Mouse (Mus musculus): ENCODE results near the gene Il6ra. TPM values are rescaled to one million over a fixed set of nuclear protein-coding genes. Genes with fewer than 3 reads are reported as not detected.

Il6ra gene
- total RNA-seq, 2 experiments from 2014 or later = 5.9 to 6.1 TPM

DNA sequence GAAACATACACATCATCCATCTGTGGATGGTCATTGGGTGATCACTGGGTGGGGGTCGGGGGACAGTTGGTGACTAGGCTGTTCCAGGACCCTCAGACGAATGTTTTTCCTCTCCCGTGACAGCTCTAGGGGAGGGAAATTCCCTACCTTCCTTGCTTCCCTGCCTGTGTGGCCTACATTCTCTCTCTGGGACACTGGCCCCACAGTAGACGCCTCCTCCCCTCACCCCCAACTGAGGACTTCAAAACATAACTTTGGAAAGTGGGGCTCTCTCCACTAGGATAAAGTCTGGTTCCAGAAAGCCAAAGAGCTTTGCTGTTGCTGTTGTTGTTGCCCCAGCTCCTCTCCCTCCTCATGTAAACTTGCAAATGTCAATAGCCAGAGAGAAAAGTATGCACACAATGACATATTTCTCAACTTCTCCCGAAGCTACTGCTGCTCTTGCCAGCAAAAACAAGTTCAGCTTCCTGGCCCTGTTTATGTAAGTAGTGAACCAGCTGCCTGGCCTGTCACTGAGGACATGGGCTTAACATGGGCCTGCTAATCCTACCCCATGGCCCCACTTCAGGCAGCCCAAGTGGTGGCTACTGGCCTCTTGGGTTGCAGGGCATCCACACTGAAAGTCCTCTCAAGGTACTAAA is 14.0 kb downstream of the Il6ra start:
- Histone ChIP-seq H3K4me3 (no peak overlapping the region), H3K27ac (peak overlapping the region; percentile 10; the same call in 1 of the 2 replicates)
- no peak for TF ChIP-seq CTCF (conservative IDR thresholded peaks at IDR 0.05)
- DNase-seq (ENCODE audit: low spot score in 2 of 2) = no peak

DNA sequence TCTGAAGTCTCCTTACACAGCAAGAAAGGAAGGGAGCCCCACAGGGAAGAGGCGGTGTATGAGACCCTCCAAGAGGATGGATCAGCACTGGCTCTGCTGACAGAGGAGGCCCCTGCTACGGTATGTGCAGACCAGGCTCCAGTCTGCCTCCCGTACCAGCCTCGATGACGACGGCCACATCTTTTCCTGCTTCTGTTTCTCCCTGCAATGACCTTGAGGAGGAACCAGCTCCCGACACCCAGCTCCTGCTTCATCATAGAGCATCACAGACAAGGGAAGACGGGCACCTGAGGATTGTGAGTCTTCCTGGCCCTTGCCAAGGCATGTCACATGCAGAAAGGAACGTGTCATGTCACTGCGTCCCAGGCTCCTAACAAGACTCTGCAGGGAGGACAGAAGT is 15.0 kb downstream of the Il6ra start:
- TF ChIP-seq CTCF (conservative IDR thresholded peaks at IDR 0.05) = no peak
- Histone ChIP-seq H3K27ac (no peak overlapping the region), H3K4me3 (no peak overlapping the region)
- DNase-seq (ENCODE audit: low spot score in 2 of 2) = no peak

DNA sequence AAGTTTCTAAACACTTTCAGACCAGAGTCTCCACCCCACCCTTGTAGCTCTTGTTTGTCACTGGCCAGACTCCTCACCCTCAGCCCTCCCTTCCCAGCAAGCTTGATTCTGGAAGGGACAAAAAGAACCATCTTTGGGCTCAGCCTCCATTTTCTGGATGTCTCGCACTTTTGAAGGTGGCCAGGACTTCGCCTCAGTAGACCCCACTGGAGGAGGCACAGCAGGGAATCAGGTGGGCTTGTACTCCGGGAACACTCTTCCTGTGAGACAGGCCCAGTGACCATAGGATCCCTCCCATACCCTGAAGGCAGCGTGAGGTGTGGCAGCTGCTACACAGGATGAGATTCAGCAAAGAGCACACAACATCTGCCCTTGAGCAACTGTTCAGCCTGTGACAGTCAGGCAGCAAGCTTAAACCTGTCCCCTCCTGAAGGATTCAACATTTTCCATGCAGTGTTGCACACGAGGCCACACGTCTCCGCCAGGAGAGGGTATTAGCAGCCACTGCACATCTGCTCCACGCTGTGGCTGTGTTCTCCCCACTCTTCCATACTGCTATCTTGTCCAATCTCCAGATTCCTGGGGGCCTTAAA is 15.7 kb downstream of the Il6ra start:
- TF ChIP-seq CTCF (conservative IDR thresholded peaks at IDR 0.05) = no peak
- no peak for DNase-seq (ENCODE audit: low spot score in 2 of 2)
- H3K27ac ChIP-seq = no peak overlapping the region
- no peak overlapping the region for H3K4me3 ChIP-seq

DNA sequence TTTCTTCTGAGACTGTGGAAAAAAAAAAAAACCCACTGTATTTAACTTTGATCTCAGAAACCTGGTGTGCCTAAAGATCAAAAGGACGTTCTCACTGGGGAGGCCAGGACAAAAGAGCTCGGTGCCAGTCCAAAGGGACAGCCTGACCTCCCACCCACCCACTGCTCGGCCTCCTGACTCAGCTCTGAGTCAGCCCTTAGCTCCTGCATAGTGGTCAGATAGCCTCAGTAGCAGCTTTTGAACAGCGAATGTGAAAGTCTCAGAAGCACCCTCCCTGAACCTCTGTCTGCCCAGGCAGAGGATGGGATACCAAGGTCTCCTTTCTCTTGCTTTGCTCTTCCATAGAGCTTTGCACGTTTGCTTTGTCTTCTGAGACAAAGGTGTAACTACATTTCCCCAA is 16.4 kb downstream of the Il6ra start:
- Histone ChIP-seq H3K4me3 (no peak overlapping the region), H3K27ac (0 out of 2 replicates have a peak overlapping the region, but pooled peaks have one; percentile 14)
- DNase-seq (ENCODE audit: low spot score in 2 of 2) = no peak
- TF ChIP-seq CTCF (conservative IDR thresholded peaks at IDR 0.05) = no peak

DNA sequence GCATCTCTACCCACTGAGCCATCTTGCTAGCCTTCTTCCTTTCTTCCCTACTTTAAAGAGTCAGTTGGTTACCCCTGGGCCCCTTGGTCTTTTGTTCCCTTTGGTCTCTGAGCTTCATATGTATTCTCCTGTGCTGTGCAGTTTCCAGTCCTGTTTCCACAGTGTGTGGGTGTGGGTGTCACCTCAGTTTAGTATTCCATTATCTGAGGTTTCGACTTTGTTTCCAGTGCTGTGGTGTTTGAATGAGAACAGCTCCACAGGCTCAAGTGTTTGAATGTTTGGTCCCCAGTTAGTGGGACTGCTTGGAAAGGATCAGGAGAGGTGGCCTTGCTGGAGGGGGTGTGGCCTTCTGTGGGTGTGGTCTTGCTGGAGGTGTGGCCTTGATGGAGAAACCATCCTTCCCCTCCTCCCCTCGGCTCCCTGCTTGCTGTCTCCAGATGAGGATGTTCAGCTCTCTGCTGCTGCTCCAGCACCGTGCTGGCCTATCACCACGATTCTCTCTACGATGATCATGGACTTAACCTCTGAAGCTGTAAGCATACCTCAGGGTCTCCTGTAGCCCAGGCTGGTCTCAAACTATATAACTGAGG is 20.4 kb downstream of the Il6ra start:
- no peak for TF ChIP-seq CTCF (conservative IDR thresholded peaks at IDR 0.05)
- DNase-seq (ENCODE audit: low spot score in 2 of 2) = no peak
- Histone ChIP-seq H3K27ac (no peak overlapping the region), H3K4me3 (no peak overlapping the region)

DNA sequence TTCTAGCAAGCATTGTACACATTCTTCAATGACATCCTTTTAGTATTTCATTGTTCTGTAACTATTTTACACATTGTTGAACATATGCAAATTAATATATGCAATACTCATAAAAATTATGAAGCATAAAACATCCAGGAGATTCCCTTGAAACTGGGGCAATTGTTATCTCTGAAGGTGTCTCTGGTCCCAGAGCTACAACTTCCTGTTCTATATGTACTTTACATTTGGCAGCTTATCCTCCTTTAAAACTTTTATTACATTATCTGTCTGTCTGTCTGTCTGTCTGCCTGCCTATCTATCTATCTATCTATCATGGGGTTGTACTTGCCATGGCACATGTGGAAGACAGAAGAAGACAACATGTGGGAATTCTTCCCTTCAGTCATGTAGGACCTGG is 21.3 kb downstream of the Il6ra start:
- no peak for TF ChIP-seq CTCF (conservative IDR thresholded peaks at IDR 0.05)
- no peak for DNase-seq (ENCODE audit: low spot score in 2 of 2)
- no peak overlapping the region for H3K27ac ChIP-seq
- H3K4me3 ChIP-seq = no peak overlapping the region

DNA sequence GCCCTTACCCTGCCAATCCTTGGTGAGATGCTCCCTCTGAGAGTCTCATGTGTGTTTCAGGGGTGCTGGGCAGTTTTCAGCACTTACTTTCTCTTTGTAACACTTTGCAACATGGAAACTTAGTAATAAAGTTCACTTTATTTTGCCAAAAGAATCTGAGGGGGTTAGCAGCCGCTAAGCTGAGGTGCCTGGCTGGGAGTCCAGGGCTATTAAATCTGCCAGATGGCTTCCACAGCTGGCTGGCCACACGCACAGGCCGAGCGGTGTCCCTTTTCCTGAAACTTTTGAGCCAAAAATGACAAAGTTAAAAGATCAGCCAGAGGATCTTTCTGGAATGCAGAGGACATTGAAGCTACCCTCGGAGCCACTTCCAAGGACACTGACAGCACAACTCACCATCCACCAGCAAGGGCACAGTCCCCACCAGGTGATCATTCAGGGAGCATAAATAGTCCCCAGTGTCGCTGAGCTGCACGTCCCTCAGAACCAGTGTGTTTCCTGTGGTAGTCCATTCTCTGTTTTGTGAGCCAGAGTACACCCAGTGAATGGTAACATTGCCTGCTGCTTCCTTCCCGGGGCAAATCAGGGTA is 23.1 kb downstream of the Il6ra start:
- TF ChIP-seq CTCF (conservative IDR thresholded peaks at IDR 0.05) = no peak
- Histone ChIP-seq H3K27ac (no peak overlapping the region), H3K4me3 (no peak overlapping the region)
- DNase-seq (ENCODE audit: low spot score in 2 of 2) = no peak

DNA sequence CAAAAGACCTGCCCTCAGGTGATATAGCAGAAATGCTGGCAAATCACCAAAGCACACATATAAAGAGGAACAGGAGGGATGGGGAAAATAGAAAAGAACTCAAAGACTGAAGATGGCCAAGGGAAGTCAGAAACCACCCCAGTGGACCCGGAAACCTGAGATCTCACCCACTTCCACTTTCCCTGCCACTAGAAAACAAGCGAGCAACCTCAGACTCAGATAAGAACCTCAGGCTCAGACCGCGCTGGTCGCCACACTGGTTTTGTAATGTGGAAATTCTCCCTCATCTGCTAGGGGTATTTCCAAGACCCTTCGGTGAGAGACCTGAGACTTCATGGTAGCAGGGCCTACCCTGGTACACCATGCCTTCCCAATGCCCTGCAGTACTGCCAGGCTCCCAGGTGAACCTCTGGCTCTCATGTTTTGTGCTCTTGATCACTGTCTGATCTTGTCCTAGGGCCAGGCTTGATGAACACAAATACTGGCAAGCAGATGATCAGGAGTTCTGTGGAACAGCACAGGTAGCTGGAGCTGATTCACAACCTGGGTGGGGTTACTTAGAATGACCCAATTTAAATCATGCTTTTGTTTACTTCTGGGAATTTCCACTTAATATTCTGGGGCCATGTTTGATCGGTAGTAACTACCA is 25.3 kb downstream of the Il6ra start:
- H3K4me3 ChIP-seq = no peak overlapping the region

DNA sequence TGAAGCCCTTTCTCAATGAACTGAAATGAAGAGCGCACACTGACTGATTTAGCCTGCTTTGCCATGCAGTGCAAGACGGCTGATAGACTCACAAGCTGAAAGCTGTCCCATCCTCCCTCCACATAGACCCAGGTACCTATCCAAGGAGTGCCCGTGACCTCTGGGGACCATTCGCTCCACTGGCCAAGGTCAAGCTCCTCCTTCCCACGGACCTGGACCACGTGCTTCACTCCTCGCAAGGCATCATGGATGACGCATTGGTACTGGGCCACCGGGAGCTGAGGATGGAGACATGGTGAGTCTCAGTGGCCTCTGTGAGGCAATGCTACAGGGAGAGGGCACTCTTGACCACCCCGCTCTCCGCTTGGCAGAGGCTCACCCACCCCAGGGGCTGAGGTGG is 27.2 kb downstream of the Il6ra start:
- no peak overlapping the region for H3K4me3 ChIP-seq
- no peak for DNase-seq (ENCODE audit: low spot score in 2 of 2)
- no peak for TF ChIP-seq CTCF (conservative IDR thresholded peaks at IDR 0.05)
- no peak overlapping the region for H3K27ac ChIP-seq

More for the DNA sequence above, 25.3 kb downstream of the Il6ra start:
- H3K27ac ChIP-seq = no peak overlapping the region
- DNase-seq (ENCODE audit: low spot score in 2 of 2) = no peak
- TF ChIP-seq CTCF (conservative IDR thresholded peaks at IDR 0.05) = no peak

DNA sequence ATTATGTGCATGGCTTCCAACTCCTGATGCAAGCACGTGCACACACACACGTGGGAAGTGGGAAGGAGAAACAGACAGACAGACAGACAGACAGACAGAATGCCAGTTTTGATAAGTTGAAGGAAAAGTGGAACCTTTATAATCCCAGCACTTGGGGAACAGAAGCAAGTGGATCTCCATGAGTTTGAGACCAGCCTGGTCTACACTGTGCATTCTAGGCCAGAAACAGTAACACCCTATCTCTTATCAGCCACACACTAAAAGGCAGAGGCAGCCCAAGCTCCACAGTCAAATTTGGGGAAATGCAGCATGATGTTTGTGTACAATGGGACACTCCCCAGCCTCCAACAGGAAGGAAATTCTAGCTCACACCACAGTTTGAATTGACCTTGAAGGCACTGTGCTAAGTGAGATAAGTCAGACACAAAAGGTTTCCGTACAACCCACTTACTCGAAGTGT is 29.4 kb downstream of the Il6ra start:
- no peak overlapping the region for H3K4me3 ChIP-seq

DNA sequence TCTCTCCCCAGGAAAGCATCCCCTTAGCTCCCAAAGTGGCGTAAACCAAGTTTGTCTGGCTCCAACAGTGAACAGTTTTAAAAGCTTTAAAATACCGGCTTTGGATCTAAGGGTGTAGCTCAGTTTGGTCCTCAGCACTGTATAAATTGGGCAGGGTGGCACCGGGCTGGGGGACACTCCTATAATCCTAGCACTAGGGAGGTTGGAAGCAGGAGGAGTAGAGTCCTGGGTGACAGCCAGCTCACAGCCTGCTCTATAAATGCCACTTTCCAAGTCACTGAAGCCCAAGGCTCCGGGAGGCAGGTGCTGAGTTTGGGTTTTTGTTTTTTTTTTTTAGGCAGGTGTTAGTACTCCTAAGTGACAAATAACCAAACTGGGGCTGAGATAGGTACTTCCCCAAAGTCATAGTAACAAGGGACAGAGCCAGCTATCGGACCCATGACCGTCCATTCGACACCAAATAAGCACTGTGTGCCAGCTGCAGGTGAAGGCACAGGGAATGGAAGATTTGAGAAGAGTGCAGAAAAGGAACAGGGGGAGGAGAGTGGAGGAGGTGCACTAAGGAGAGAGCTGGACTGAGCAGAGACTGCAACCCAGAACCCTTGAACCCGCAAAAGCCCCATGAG is 30.3 kb downstream of the Il6ra start:
- no peak for DNase-seq (ENCODE audit: low spot score in 2 of 2)
- H3K27ac ChIP-seq = no peak overlapping the region
- H3K4me3 ChIP-seq = no peak overlapping the region
- no peak for TF ChIP-seq CTCF (conservative IDR thresholded peaks at IDR 0.05)

More for the DNA sequence above, 29.4 kb downstream of the Il6ra start:
- no peak for TF ChIP-seq CTCF (conservative IDR thresholded peaks at IDR 0.05)
- no peak overlapping the region for H3K27ac ChIP-seq
- DNase-seq (ENCODE audit: low spot score in 2 of 2) = no peak

DNA sequence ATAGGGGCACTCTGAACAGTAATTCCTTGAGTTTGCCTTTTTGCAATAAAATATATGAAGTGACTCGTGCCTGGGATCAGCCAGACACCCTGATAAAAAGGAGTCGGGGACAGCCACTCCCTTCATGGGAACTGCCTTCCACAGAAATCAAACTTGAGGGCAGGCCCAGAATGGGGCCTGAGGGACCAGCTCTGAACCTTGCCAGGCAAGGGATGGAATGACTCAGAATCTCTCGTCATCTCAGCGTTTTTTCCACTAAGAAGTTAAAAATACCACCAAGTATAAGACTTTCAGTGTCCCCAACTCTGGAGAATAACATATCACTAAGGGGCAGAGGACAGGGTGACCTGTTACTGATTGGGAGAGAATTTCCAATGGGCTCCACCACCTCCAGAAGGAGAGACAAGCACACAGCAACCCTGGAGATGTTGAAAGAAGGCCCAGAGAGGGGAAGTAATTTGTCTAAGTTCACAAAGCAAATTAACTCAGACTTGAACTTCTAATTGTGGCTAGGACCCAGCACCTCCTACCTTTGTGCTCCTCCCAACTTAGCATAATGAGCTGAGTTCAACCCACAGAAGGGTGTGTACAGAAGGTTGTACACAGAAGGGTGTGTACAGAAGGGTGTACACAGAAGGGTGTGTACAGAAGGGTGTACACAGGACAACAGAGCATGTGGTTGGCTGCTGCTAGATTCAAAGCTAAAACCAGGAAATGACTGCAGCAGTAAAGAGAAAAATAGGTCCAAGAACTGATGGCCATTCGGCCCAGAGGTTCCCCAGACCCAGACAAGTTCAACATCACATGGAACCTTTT is 32.8 kb downstream of the Il6ra start:
- Histone ChIP-seq H3K4me3 (no peak overlapping the region), H3K27ac (no peak overlapping the region)
- no peak for TF ChIP-seq CTCF (conservative IDR thresholded peaks at IDR 0.05)
- DNase-seq (ENCODE audit: low spot score in 2 of 2) = no peak

All from layer of hippocampus, adult 2 months (tissue).